9 mouse cellular contexts compared by ENCODE assay signal in genomic region chr10:110242128-110242561, GRCm38 (mm10).
DNase-seq lines count a peak whose midpoint lies in the region; ATAC-seq and TF ChIP-seq lines count a peak whose summit lies in the region.
"Had no signal": no experiment of that assay in that cellular context is flagged by ENCODE, and none has a peak within 500 bp of the region (broad histone marks: within the 10 kb centered on the region; RNA-seq: fewer than 3 reads in every experiment).

No protein-coding gene starts in this region.

- H3K9ac ChIP-seq in heart, embryonic 11.5 days (ENCODE audit: low read depth, low read length), result no peak overlapping the region
- no peak overlapping the region for H3K9ac ChIP-seq in lung, postnatal 0 days (replicated peaks; ENCODE audit: low read depth)

- peak; percentile 37; the same call in 1 of the 2 replicates for TF ChIP-seq EP300 in lung, postnatal 0 days (IDR thresholded peaks at IDR 0.05)

- TF ChIP-seq POLR2A in lung, adult 2 months (IDR thresholded peaks at IDR 0.05; ENCODE audit: borderline replicate concordance, extremely low read depth, low read depth, low read length), result no peak

- H3K9me3 ChIP-seq in heart, embryonic 11.5 days (replicated peaks; ENCODE audit: control insufficient read depth, low read length), result no peaks in the 10 kb centered on the region
- no peaks in the 10 kb centered on the region for H3K9me3 ChIP-seq in lung, postnatal 0 days (ENCODE audit: low read length)

- peak; percentile 8 for DNase-seq in lung, adult 2 months
- no peak for DNase-seq in lung, postnatal 10 days
- DNase-seq in lung, postnatal 0 days (ENCODE audit: low spot score), result peak; percentile 67
- peak; percentile 44 for DNase-seq in retina, postnatal 1 day
- no peak for DNase-seq in kidney, postnatal 4 days
- DNase-seq in adrenal gland, adult 2 months, result no peak
- no peak for DNase-seq in thymus, postnatal 0 days (ENCODE audit: low spot score)

- no peaks in the 10 kb centered on the region for H3K4me1 ChIP-seq in lung, adult 2 months (ENCODE audit: control insufficient read depth, insufficient read depth, low read length)
- peaks cover 5% of the 10 kb centered on the region; the same call in 1 of the 2 replicates for H3K4me1 ChIP-seq in heart, embryonic 11.5 days (ENCODE audit: control insufficient read depth, insufficient read depth, low read length)
- H3K4me1 ChIP-seq in lung, postnatal 0 days (ENCODE audit: insufficient read depth, low read depth, low read length), result no peaks in the 10 kb centered on the region

- no peak overlapping the region for H3K4me2 ChIP-seq in heart, embryonic 11.5 days
- no peak overlapping the region for H3K4me2 ChIP-seq in lung, postnatal 0 days (replicated peaks; ENCODE audit: low read depth, low read length)

- ATAC-seq in heart, embryonic 11.5 days (replicated peaks; ENCODE audit: insufficient number of reproducible peaks, low FRiP score, low TSS enrichment), result peak; percentile 35; the same call in 1 of the 2 replicates
- peak; percentile 65 for ATAC-seq in lung, postnatal 0 days
- ATAC-seq: intestine, embryonic 16.5 days had no signal

- H3K4me3 ChIP-seq in lung, adult 2 months (replicated peaks; ENCODE audit: extremely low read depth, low read depth, low read length), result no peak overlapping the region
- H3K4me3 ChIP-seq in heart, embryonic 11.5 days (ENCODE audit: low read depth, low read length), result no peak overlapping the region
- H3K4me3 ChIP-seq in lung, postnatal 0 days (ENCODE audit: low read depth, low read length), result no peak overlapping the region

- H3K36me3 ChIP-seq in heart, embryonic 11.5 days (ENCODE audit: control insufficient read depth, insufficient read depth, low read length), result no peaks in the 10 kb centered on the region
- no peaks in the 10 kb centered on the region for H3K36me3 ChIP-seq in lung, postnatal 0 days (ENCODE audit: insufficient read depth, low read length)

- H3K27ac ChIP-seq in heart, embryonic 11.5 days (ENCODE audit: low read depth, low read length), result peak overlapping the region; percentile 46; the same call in 1 of the 2 replicates
- 0 out of 2 replicates have a peak overlapping the region, but pooled peaks have one; percentile 5 for H3K27ac ChIP-seq in lung, postnatal 0 days (ENCODE audit: low read length)

- H3K27me3 ChIP-seq in heart, embryonic 11.5 days (ENCODE audit: control insufficient read depth, insufficient read depth, low read length), result no peaks in the 10 kb centered on the region
- H3K27me3 ChIP-seq in lung, postnatal 0 days (replicated peaks; ENCODE audit: insufficient read depth, low read length), result no peaks in the 10 kb centered on the region

- no peak for TF ChIP-seq CTCF in lung, adult 2 months (IDR thresholded peaks at IDR 0.05; ENCODE audit: insufficient read depth, low read length)
- TF ChIP-seq CTCF in lung, postnatal 0 days (IDR thresholded peaks at IDR 0.05), result no peak

- 72% methylated on average over 3 of the region's 3 CpGs for WGBS in lung, adult 2 months
- 49% methylated on average over 3 of the region's 3 CpGs for WGBS in heart, embryonic 11.5 days (ENCODE audit: insufficient replicate concordance)
- WGBS in lung, postnatal 0 days, result 72% methylated on average over 3 of the region's 3 CpGs

Comparison
In these comparisons a context has a peak if more than half of its experiments do, and no peak if none do; other contexts are left out.
1. DNase-seq: peak in lung, adult 2 months (single experiment), lung, postnatal 0 days (single experiment) and retina, postnatal 1 day (single experiment); none in lung, postnatal 10 days (single experiment), kidney, postnatal 4 days (0 of 2), adrenal gland, adult 2 months (single experiment) and thymus, postnatal 0 days (single experiment).